Mouse (Mus musculus) thymus, postnatal 0 days (tissue): ENCODE results near the gene Fam199x. TPM values are rescaled to one million over a fixed set of nuclear protein-coding genes. Genes with fewer than 3 reads are reported as not detected.
A peak's percentile ranks its signal among the peaks of the same experiment; 100 is the strongest.

Experiments
- DNase-seq: peaks from one replicate; pipeline ENCODE4 v3.0.0-alpha.2; 2015; ENCODE audit warnings: low spot score
- polyA plus RNA-seq: library from polyadenylated mRNA; unstranded; fragments of >200 nt; fragmentation: Nextera tagmentation; extraction: Ambion mirVana; gene quantifications from 2 replicates; pipeline ENCODE4 v1.2.1, GENCODE M21; 2015

Fam199x gene
- polyA plus RNA-seq, result 3.7 and 4.0 TPM in 2 replicates

- peak; percentile 65 for DNase-seq
Observed at GRCm38 (mm10) chrX:137049425-137050225, at the start of gene Fam199x. Fam199x (plus strand) TSS chrX:137049594.

- peak; percentile 60 for DNase-seq
Observed at GRCm38 (mm10) chrX:137015099-137015709, 34.2 kb upstream of the Fam199x start.

- no peak for DNase-seq
Observed at GRCm38 (mm10) chrX:137017668-137018067, 31.7 kb upstream of the Fam199x start.

- peak; percentile 62 for DNase-seq
Observed at GRCm38 (mm10) chrX:137019310-137019709, 30.1 kb upstream of the Fam199x start.

- no peak for DNase-seq
Observed at GRCm38 (mm10) chrX:137030916-137031315, 18.5 kb upstream of the Fam199x start.

- no peak for DNase-seq
Observed at GRCm38 (mm10) chrX:137031726-137032125, 17.7 kb upstream of the Fam199x start.

GRCm38 (mm10) chrX:137034322-137034721, 15.1 kb upstream of the Fam199x start:
- no peak for DNase-seq

GRCm38 (mm10) chrX:137037470-137037999, 11.9 kb upstream of the Fam199x start:
- no peak for DNase-seq

- DNase-seq, result peak; percentile 81
Observed at GRCm38 (mm10) chrX:137038000-137038483, 11.4 kb upstream of the Fam199x start, which contains the start of gene Slc25a53. Slc25a53 (minus strand) TSS chrX:137038302.

GRCm38 (mm10) chrX:137038502-137038901, 10.9 kb upstream of the Fam199x start:
- DNase-seq, result no peak

GRCm38 (mm10) chrX:137049060-137049424, 352 bp upstream of the Fam199x start:
- no peak for DNase-seq

- no peak for DNase-seq
Observed at GRCm38 (mm10) chrX:137063202-137063601, 13.8 kb downstream of the Fam199x start.

GRCm38 (mm10) chrX:137104531-137104930, 55.1 kb downstream of the Fam199x start:
- DNase-seq, result no peak

GRCm38 (mm10) chrX:137106498-137106897, 57.1 kb downstream of the Fam199x start:
- DNase-seq, result no peak

GRCm38 (mm10) chrX:137118097-137118746, 68.8 kb downstream of the Fam199x start:
- DNase-seq, result peak; percentile 69

GRCm38 (mm10) chrX:137119675-137120423, 70.5 kb downstream of the Fam199x start:
- no peak for DNase-seq

GRCm38 (mm10) chrX:137121718-137122117, 72.3 kb downstream of the Fam199x start, which contains the start of gene Esx1:
Esx1 (minus strand) TSS chrX:137122083.
- DNase-seq, result no peak

GRCm38 (mm10) chrX:137127542-137127941, 78.1 kb downstream of the Fam199x start:
- no peak for DNase-seq
